Mouse (Mus musculus) heart, adult 11 months (tissue): ENCODE measurements around the gene Elp5.

Experiments used
- DNase-seq: peaks from one replicate; pipeline ENCODE4 v3.0.0; 2022

Elp5 gene

DNA sequence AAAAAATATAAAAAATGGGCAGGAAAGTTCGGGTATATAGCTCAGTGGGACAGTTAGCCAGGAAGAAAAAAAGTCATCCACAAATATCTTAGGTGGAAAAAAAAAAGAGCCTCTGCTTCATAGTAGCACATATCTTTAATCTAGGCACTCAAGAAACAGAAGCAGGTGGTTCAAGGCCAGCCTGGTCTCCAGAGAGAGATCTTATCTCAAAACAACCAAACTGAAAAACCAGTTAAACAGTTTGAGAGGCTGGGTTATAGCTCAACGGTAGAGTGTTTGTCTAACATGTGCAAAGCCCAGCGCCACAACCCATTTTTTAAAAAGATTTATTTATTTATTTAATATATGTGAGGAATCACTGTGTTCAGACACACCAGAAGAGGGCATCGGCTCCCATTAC is 49.3 kb downstream of the Elp5 start:
- no peak for DNase-seq

DNA sequence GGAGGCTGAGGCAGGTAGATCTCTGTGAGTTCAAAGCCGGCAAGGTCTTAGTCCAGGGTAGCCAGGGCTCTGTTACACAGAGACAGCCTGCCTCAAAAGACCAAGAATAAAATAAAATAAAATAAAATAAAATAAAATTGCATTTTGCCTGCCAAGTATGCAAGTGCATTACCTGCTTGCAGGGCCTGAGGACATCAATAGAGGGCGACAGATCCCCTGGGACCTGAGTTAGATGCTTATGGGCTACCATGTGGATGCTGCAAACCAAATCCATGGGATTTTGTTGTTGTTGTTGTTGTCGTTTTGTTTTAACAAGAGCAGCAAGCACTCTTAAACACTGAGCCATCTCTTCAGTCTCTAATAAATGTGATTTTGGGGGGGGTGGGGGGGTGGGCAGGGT is 50.1 kb downstream of the Elp5 start:
- no peak for DNase-seq

- DNase-seq: peak; percentile 87
Measured at GRCm38 (mm10) chr11:69931769-69932168, 50.5 kb downstream of the Elp5 start.

DNA sequence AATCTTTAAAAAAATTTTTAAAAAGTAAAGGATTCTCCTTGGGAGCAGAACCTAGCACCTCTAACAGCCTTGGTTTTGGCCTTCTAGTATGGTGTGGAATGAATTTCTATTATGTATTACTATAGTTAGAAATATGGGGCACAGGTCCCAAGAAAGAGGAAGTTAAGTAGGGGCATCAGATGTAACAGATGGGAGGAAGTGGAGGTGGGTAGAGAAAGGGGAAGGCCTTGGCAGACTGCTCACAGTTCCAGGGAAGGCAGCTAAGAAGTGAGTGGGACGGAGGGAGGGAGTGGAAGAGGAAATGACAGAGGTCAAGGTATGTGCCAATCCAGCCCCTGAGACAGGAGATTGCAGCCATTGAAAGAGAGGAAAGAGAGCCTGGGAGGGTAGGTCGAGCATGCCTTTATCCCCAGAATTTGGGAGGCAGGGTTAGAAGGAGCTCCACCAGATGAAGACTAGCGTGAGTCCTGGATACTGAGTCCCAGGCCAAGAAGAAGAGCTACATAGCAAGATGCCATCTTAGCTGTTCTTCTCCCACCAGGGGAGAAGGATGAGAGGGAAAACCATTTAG is 51.3 kb downstream of the Elp5 start:
- DNase-seq: peak; percentile 87

DNA sequence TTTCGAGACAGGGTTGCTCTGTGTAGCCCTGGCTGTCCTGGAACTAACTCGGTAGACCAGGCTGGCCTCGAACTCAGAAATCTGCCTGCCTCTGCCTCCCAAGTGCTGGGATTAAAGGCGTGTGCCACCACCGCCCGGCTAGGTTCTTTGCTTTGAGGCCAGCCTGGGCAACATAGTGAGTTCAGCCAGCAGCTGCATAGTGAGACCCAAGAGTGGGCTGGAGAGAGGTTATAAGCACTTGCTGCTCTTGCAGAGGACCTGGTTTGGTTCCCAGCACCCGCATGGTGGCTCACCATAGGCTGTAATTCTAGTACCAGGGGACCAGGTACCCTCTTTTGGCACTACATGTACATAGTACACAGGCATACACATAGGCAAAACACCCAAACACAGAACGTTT is 52.1 kb downstream of the Elp5 start:
- peak; percentile 84 for DNase-seq

DNA sequence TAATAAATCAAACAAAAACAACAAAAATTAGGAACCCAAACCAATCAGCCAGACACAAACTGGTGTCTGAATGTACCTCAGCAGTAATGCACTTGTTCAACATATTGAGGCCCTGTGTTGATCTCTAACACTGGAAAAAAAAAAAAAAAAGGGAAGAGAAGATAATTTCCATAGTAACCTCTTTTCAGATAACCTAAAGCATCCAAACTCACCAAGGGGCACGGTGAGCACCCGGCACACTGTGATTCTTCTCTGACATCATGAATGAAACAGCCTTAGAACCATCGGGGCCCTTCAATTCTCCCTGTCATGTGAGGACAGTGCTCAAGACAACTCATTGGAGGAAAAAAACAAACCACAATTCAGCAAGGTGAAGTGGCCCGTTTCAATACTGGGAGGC is 52.6 kb downstream of the Elp5 start:
- DNase-seq: no peak

DNA sequence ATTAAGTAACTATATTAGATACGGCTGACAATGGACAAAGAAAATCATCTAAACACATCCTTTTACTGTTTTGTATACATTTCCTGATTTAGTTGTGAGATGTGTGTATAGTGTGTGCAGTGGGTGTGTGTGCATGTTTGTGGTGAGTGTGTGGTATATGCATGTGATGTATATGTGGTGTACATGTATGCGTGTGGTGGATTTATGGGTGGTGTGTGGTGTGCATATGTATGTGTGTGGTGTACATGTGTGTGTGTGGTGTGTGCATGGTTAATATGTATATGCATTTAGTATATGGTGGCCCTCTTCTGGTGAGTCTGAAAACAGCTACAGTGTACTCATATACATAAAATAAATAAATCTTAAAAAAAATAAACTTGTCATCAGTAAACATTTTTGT is 54.8 kb downstream of the Elp5 start:
- no peak for DNase-seq

DNA sequence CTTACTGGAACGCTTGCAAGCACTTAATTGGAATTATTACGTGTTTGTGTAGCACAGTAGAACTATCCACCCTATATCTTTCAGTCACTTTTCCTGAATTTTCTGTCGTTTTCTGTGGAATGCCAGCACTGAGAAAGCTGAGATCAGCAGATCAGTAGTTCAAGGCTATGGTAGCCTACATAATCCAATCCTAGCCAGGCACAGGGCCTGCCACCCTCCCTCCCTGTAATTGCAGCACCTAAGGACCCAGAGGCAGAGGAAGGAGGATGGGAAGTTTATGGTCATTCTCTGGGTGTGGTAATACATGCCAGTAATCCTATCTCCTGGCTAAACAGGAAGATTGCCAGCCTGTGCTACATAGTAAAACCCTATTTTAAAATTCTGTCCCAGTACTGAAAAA is 59.5 kb downstream of the Elp5 start:
- no peak for DNase-seq

DNA sequence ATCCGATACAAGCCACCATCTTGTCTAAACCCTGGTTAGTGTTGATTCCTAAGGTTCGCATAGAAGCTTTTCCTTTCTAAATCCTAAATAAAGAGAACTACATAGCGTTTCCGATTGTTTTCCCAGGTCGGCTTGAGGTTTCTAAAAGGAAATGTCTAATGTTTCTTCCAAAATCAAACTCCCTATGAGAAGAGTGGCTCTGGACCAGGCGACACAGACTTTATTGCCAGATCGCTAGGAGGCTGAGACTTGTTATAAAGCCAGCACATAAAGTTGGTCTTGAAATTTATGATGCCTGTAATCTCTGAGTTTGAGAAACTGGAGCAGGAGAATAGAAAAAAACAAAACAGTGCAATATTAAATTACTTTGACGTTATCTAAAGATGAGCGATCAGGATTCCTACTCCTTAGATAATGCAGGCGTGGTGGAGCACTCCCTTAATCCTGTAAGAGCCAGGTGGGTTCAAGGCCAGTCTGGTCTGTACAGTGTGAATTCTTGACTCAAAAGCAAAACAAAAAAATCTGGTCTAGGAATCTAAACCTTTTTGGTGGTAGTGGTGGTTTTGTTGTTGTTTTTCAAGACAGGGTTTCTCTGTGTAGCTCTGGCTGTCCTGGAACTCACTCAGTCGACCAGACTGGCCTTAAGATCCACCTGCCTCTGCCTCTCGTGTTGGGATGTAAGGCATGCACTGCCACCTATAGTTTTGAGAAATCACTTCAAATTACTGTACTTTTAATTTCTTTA is 60.1 kb downstream of the Elp5 start:
- no peak for DNase-seq

DNA sequence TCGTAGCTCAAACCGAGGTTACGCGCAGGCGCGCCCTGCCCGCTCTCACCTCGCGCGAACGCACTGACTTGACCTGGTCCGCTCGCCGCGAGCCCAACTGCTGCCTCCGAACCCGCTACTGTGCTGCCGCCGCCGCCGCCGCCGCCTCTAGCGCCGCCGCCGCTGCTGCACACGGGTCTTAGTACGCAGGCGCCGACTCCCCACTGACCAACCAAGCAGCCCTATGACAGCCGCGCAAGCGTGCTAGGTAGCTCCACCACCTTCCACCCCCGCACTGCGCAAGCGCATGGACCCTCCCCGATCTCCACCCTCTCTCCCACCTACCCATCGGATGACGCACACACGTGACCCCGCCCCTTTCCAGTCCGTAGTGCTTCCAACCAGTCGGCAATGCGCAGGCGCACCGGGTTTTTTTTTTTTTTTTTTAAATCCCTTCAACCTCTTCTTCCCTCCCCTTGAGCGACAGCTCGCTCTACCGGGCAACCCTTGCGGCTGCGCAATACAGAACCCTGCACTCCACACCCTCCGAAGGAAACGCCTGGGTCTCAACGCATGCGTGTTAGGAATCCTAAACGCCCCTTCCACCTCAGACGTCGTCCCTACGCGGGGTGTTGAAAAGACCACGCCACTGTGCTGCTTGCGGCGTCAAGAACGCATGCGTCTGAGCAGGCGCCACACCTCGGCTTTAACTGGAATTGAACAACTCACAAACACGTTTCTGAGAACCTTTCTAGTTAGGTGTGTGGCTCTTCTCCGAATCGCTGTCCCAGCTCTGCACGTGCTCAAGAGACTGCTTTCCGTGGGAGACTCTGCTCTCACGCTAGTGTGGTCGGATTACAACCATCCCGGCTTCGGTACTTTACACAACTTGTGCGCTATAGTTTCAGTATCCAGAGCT is 61.0 kb downstream of the Elp5 start, which contains the start of gene Eif5a:
TSS of gene Eif5a (minus strand) at position 845 of the 898 bp plus-strand sequence.
- peak; percentile 100 for DNase-seq

GRCm38 (mm10) chr11:69920266-69921031 is 61.9 kb downstream of the Elp5 start:
- peak; percentile 98 for DNase-seq

DNA sequence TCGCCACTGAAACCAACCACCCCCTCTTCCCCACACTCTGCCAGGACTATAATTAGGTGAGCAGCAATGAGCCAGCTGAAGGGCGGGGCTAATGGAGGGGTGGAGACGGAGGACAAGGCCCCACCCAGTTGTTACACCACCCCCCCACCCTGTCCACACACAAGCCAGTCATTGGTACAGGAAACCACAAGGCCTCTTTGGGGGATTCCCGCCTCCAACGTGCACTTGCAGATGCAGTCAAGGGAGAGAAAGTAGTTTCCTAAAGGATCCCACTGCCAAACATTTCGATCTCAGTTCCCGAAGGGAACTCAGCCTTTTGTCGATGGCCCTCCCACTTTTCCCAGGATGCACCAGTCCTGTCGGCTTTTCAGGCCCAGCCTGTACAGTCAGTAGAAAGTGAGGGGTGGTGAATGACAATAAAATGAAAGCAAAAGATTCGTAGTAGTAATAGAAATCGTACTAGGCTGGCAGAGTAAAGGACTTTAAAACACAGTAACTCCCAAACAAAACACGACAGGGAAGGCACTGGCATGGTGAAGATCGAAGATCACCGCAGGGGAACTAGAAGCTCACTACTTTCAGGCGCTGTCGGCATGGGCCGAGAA is 62.6 kb downstream of the Elp5 start:
- peak; percentile 99 for DNase-seq

DNA sequence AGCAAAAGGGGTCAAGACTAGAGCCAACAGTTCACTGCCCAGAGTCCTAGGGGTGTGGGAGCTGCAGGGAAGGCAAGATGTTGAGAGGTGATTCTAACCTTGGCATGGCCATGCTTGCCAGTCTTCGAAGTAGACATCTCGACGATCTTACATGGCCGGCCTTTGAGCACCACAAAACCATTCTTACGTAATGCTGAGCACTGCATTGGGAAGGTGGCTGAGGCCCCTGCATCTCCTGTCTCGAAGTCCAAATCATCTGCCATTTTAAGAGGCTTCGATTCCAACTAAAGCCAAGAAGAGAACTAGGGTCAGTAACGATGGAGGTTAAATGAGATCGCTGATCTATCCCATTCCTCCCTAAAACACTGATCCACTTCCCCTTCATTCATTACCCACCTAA is 63.3 kb downstream of the Elp5 start:
- DNase-seq: peak; percentile 90
